Mouse (Mus musculus) stomach, embryonic 14.5 days (tissue): ENCODE measurements around the gene Six3. TPM values are rescaled to one million over a fixed set of nuclear protein-coding genes. Genes with fewer than 3 reads are reported as not detected.
A peak's percentile ranks its signal among the peaks of the same experiment; 100 is the strongest.

Experiments used
- ATAC-seq: fragments of 200-750 bp; cut with Nextera tagmentation; 2 replicates; pipeline ENCODE4 v1.8.0; 2017; ENCODE audit warnings: low read depth, moderate TSS enrichment; ENCODE audit not compliant: insufficient number of reproducible peaks, insufficient read depth, low FRiP score
- H3K27ac ChIP-seq: fragments of 300-500 bp; sonication (generic); 2 replicates; pipeline ENCODE4 v1.5.1; 2014; ENCODE audit warnings: mild to moderate bottlenecking, low read length, moderate library complexity, mixed read lengths
- H3K27me3 ChIP-seq: fragments of 300-500 bp; sonication (generic); 2 replicates; pipeline ENCODE4 v1.6.1; 2014; ENCODE audit warnings: low read length, control low read depth, mixed read lengths; ENCODE audit not compliant: control insufficient read depth, insufficient read depth
- H3K36me3 ChIP-seq: fragments of 300-500 bp; sonication (generic); 2 replicates; pipeline ENCODE4 v1.6.1; 2014; ENCODE audit warnings: mild to moderate bottlenecking, control low read depth, low read length, moderate library complexity, mixed read lengths; ENCODE audit not compliant: control insufficient read depth, insufficient read depth
- H3K4me1 ChIP-seq: fragments of 300-500 bp; sonication (generic); 2 replicates; pipeline ENCODE4 v1.6.1; 2014; ENCODE audit warnings: low read length, control low read depth, mixed read lengths; ENCODE audit not compliant: control insufficient read depth, insufficient read depth
- H3K4me2 ChIP-seq: fragments of 300-500 bp; sonication (generic); replicated peaks from 2 replicates; pipeline ENCODE4 v1.6.1; 2014; ENCODE audit warnings: low read depth, low read length, control low read depth
- H3K4me3 ChIP-seq: fragments of 300-500 bp; sonication (generic); 2 replicates; pipeline ENCODE4 v1.5.1; 2014; ENCODE audit warnings: low read depth, low read length, control low read depth
- H3K9ac ChIP-seq: fragments of 300-500 bp; sonication (generic); replicated peaks from 2 replicates; pipeline ENCODE4 v1.6.1; 2014; ENCODE audit warnings: low read depth, mild to moderate bottlenecking, control low read depth, low read length, moderate library complexity, mixed read lengths
- H3K9me3 ChIP-seq: fragments of 300-500 bp; sonication (generic); 2 replicates; pipeline ENCODE4 v1.6.1; 2016; ENCODE audit warnings: low read depth, low read length, control low read depth; ENCODE audit not compliant: control insufficient read depth
- WGBS: fragments of 180-500 bp; shearing (Covaris S2); extraction: QIAGEN DNeasy Blood & Tissue Kit; methylation state at CpG from one replicate; pipeline ENCODE4 v1.1.7; 2014; 5-methylcytosine and 5-hydroxymethylcytosine counted together
- polyA plus RNA-seq: library from polyadenylated mRNA; unstranded; fragments of >200 nt; fragmentation: Nextera tagmentation; extraction: Ambion mirVana; gene quantifications from 2 replicates; pipeline ENCODE4 v1.2.1, GENCODE M21; 2014

Gene Six3
- polyA plus RNA-seq, 1 experiment from 2014 or later, result not detected

- Histone ChIP-seq H3K27ac (no peak overlapping the region), H3K4me2 (no peak overlapping the region), H3K27me3 (peaks cover 56% of the 10 kb centered on the region), H3K36me3 (no peaks in the 10 kb centered on the region), H3K9me3 (no peaks in the 10 kb centered on the region), H3K4me1 (no peaks in the 10 kb centered on the region), H3K9ac (no peak overlapping the region), H3K4me3 (no peak overlapping the region)
- WGBS, result 22% methylated on average over 8 of the region's 8 CpGs
- ATAC-seq, result no peak
Observed at GRCm38 (mm10) chr17:85628811-85629210, 15.4 kb downstream of the Six3 start.

GRCm38 (mm10) chr17:85629396-85629795 lies 16.0 kb downstream of the Six3 start:
- H3K9me3 ChIP-seq, result no peaks in the 10 kb centered on the region
- 76% methylated on average over 1 of the region's 1 CpGs for WGBS
- no peak overlapping the region for H3K27ac ChIP-seq
- H3K4me2 ChIP-seq, result no peak overlapping the region
- no peaks in the 10 kb centered on the region for H3K4me1 ChIP-seq
- H3K9ac ChIP-seq, result no peak overlapping the region
- H3K27me3 ChIP-seq, result peaks cover 56% of the 10 kb centered on the region
- H3K36me3 ChIP-seq, result no peaks in the 10 kb centered on the region
- H3K4me3 ChIP-seq, result no peak overlapping the region
- no peak for ATAC-seq

- peaks cover 51% of the 10 kb centered on the region for H3K27me3 ChIP-seq
- H3K9ac ChIP-seq, result no peak overlapping the region
- no peaks in the 10 kb centered on the region for H3K36me3 ChIP-seq
- no peak overlapping the region for H3K27ac ChIP-seq
- H3K9me3 ChIP-seq, result no peaks in the 10 kb centered on the region
- ATAC-seq, result no peak
- no peak overlapping the region for H3K4me2 ChIP-seq
- no peak overlapping the region for H3K4me3 ChIP-seq
- 36% methylated on average over 22 of the region's 22 CpGs for WGBS
- no peaks in the 10 kb centered on the region for H3K4me1 ChIP-seq
Observed at GRCm38 (mm10) chr17:85630296-85631050, 17.1 kb downstream of the Six3 start.

DNA sequence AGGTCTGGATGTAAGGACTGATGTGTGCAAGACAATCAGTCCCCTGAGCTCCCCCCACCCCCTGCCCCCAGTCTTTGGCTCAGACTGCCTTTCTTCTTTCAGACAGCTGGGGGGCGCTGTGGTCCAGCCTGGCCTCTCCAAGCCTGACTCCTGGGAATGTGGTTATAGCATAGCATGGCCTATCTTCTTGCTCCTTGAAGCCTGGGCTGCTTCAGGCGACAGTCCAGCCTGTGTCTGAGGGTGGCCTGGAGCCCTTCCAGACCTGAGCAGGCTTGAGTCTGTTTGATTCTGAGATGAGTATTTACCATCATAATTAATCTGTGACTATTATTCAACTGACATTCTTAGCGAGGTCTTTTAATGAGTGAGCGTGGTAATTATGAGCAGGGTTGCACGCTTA lies 17.7 kb downstream of the Six3 start:
- Histone ChIP-seq H3K9me3 (no peaks in the 10 kb centered on the region), H3K27me3 (peaks cover 45% of the 10 kb centered on the region), H3K4me3 (no peak overlapping the region), H3K27ac (no peak overlapping the region), H3K36me3 (no peaks in the 10 kb centered on the region), H3K4me2 (no peak overlapping the region), H3K9ac (no peak overlapping the region), H3K4me1 (no peaks in the 10 kb centered on the region)
- ATAC-seq, result no peak
- 60% methylated on average over 5 of the region's 5 CpGs for WGBS

GRCm38 (mm10) chr17:85633619-85634018 lies 20.2 kb downstream of the Six3 start:
- Histone ChIP-seq H3K9ac (no peak overlapping the region), H3K4me3 (no peak overlapping the region), H3K36me3 (no peaks in the 10 kb centered on the region), H3K9me3 (no peaks in the 10 kb centered on the region), H3K27me3 (peaks cover 24% of the 10 kb centered on the region), H3K4me2 (no peak overlapping the region), H3K27ac (no peak overlapping the region), H3K4me1 (no peaks in the 10 kb centered on the region)
- WGBS, result under 1% methylated on average over 13 of the region's 13 CpGs
- peak; percentile 63; the same call in 1 of the 2 replicates for ATAC-seq

- Histone ChIP-seq H3K4me2 (no peak overlapping the region), H3K9ac (no peak overlapping the region), H3K9me3 (no peaks in the 10 kb centered on the region), H3K27me3 (peaks cover 5% of the 10 kb centered on the region; the same call in 1 of the 2 replicates), H3K36me3 (no peaks in the 10 kb centered on the region), H3K27ac (no peak overlapping the region), H3K4me3 (no peak overlapping the region), H3K4me1 (no peaks in the 10 kb centered on the region)
- 51% methylated on average over 5 of the region's 6 CpGs for WGBS
- ATAC-seq, result no peak
Observed at GRCm38 (mm10) chr17:85637876-85638275, 24.5 kb downstream of the Six3 start.

- H3K4me2 ChIP-seq, result peak overlapping the region; percentile 63
- peak overlapping the region; percentile 25; the same call in 1 of the 2 replicates for H3K4me3 ChIP-seq
- WGBS, result 14% methylated on average over 9 of the region's 12 CpGs
- no peak overlapping the region for H3K9ac ChIP-seq
- no peak for ATAC-seq
- 0 out of 2 replicates have a peak, but pooled peaks cover 5% of the 10 kb centered on the region for H3K27me3 ChIP-seq
- H3K4me1 ChIP-seq, result no peaks in the 10 kb centered on the region
- no peaks in the 10 kb centered on the region for H3K9me3 ChIP-seq
- no peak overlapping the region for H3K27ac ChIP-seq
- no peaks in the 10 kb centered on the region for H3K36me3 ChIP-seq
Observed at GRCm38 (mm10) chr17:85645312-85645711, 31.9 kb downstream of the Six3 start.

- no peak overlapping the region for H3K9ac ChIP-seq
- WGBS, result 4% methylated on average over 36 of the region's 36 CpGs
- no peaks in the 10 kb centered on the region for H3K4me1 ChIP-seq
- 0 out of 2 replicates have a peak, but pooled peaks cover 5% of the 10 kb centered on the region for H3K27me3 ChIP-seq
- H3K4me3 ChIP-seq, result peak overlapping the region; percentile 25; the same call in 1 of the 2 replicates
- no peaks in the 10 kb centered on the region for H3K9me3 ChIP-seq
- H3K4me2 ChIP-seq, result peak overlapping the region; percentile 63
- no peak overlapping the region for H3K27ac ChIP-seq
- ATAC-seq, result peak; percentile 53; the same call in 1 of the 2 replicates
- no peaks in the 10 kb centered on the region for H3K36me3 ChIP-seq
Observed at GRCm38 (mm10) chr17:85645718-85646665, 32.6 kb downstream of the Six3 start.
